Mouse (Mus musculus): ENCODE measurements around the gene Scgb1b30. TPM values are rescaled to one million over a fixed set of nuclear protein-coding genes. Genes with fewer than 3 reads are reported as not detected.

Scgb1b30 gene
- total RNA-seq, 2 experiments from 2014 or later, result not detected

Other genes with a start within 250 kb of the Scgb1b30 start
- not detected for gene Scgb2b26, start 150.4 kb upstream of the Scgb1b30 start, total RNA-seq (2021)
- gene Scgb2b27, start 81.5 kb upstream of the Scgb1b30 start, total RNA-seq (2021), result not detected
- gene Scgb1b27, start 73.9 kb upstream of the Scgb1b30 start, total RNA-seq (2021), result not detected
- 1 to 10 TPM; 4.8 to 7.0 TPM for gene Wtip, start 37.8 kb downstream of the Scgb1b30 start, total RNA-seq (2021)
- gene Uba2, start 74.2 kb downstream of the Scgb1b30 start, total RNA-seq (2021), result 10 to 100 TPM; 32.4 to 36.7 TPM
- 10 to 100 TPM; 14.3 to 15.9 TPM for gene Pdcd2l, start 101.2 kb downstream of the Scgb1b30 start, total RNA-seq (2021)
- gene Gpi1, start 134.9 kb downstream of the Scgb1b30 start, total RNA-seq (2021), result 1,000 to 10,000 TPM in 1 of 2 experiments, 100 to 1,000 TPM in 1; 948 to 1,062 TPM
- gene Gm6096, start 155.6 kb downstream of the Scgb1b30 start, total RNA-seq (2021), result not detected
- gene 4931406P16Rik, start 218.1 kb downstream of the Scgb1b30 start, total RNA-seq (2021), result 10 to 100 TPM; 31.6 to 38.9 TPM

Measured in gastrocnemius, postnatal 25 days (tissue).